Mouse (Mus musculus) megakaryocyte-erythroid progenitor cell, adult 5-6 weeks (primary cell): ENCODE results near the gene Cdk5rap1. TPM values are rescaled to one million over a fixed set of nuclear protein-coding genes. Genes with fewer than 3 reads are reported as not detected.
"Not testable (repeated sequence)": the region's sequence is repeated elsewhere in the genome, so short reads cannot be mapped to it uniquely, and the experiment has no call there.

Source experiments
- ATAC-seq: replicated peaks from 2 replicates; pipeline ENCODE4 v1.8.0; 2016; ENCODE audit warnings: mild to moderate bottlenecking, inconsistent platforms; ENCODE audit not compliant: severe bottlenecking, poor library complexity, low FRiP score, low TSS enrichment
- total RNA-seq, 2 experiments: library from RNA; stranded (forward) in 1 of 2; stranded (reverse) in 1 of 2; fragments of 200-1000, 215-1000 nt in 1 of 2; fragments of >200 nt in 1 of 2; fragmentation: Nextera tagmentation in 1 of 2; gene quantifications; 2 replicates each; pipeline ENCODE4 v1.2.3; 2014 to 2017

The Cdk5rap1 gene
- total RNA-seq, 2 experiments from 2014 or later: 18.8 to 27.9 TPM

DNA sequence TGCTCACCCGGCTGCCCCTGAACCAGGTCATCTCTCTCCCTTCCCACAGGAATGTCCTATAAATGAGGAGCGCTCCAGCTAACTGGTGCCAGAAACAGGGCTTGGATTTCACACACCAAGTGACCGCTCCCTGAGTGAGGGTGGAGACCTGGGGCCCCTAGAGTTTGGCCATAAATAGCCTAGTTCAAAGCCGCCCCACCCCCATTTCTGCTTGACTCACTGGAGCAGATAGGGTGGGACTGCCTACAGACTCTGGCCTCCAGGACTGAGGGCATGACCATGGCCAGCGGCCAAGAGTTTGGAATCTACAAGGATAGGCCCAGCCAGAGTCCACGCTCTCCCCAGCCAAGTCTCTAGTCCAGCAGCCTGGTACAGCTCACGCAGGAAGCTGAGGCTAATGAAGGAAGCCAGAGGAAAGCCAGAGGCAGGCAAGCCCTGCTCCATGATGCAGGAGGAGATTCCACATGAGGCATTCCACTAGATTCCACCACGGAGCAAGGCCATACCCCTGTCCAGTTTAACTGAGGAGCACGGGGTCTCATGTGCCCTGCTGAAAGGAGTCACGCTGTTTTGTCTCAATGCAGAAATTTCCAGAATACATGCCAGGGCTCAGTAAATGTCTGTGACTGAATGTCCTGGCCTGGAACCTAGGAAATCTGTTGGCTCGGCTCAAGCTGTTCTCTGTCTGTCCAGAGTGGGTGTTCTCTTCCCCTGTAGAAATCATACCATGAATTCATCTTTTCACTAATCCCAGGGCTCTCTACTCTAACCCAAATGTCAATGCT lies 17.6 kb upstream of the Cdk5rap1 start:
- ATAC-seq: 0 out of 2 replicates have a peak, but pooled peaks have one; percentile 4

DNA sequence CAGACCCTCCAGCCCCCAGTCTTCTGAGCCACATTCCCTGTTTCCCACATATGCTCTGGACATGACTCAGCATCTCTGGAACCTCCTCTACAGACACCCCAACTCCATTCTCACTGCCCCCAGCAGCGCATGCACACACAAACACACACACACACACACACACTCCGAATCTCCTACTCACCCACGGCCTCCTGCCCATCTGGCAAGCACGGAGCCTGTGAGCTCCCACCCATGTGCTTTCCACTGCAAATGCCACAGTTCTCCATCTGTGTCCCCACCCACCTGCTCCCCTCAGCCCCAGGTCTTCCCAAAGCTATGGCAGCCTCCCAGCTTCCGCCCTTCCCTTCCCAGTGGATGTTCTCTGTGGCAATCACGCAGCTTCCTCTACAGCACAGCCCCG lies 6.3 kb upstream of the Cdk5rap1 start:
- no peak for ATAC-seq

DNA sequence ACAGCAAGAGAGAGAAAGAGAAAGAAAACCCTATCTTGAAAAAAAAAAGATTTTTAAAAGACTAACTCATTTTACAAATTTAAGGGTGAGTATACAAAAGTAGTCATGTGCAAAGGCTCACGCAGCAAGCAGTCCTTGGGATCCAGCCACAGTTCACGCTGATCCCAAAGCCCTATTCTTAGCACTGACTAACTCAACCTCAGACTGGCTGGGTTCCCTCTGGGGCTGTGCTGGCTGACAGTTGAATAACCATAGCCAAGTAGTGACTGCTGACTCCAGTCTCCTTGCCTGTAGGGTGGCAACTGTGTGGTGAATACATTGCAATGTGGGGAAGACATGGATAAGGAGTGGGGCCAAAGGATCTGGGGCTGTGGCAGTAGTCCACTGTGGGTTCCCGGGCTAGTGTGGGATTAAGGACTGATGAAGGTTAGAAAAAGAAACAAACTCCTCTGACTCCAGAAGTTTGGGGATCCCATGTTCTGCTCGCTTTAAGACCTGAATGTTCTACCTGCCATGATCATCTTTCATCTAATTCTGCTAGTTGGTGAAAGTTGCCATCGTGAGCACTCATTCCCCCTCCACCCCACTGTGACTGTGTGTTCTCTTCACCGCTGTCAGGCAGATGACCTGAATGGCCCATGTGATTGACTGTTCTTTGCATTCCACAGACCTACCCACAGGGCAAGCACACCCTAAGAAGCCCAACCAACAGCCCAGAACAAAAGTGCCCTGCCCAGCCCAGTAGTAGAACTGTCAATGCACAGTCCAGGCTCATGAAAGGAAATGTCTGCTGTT lies 2.2 kb upstream of the Cdk5rap1 start:
- no peak for ATAC-seq

DNA sequence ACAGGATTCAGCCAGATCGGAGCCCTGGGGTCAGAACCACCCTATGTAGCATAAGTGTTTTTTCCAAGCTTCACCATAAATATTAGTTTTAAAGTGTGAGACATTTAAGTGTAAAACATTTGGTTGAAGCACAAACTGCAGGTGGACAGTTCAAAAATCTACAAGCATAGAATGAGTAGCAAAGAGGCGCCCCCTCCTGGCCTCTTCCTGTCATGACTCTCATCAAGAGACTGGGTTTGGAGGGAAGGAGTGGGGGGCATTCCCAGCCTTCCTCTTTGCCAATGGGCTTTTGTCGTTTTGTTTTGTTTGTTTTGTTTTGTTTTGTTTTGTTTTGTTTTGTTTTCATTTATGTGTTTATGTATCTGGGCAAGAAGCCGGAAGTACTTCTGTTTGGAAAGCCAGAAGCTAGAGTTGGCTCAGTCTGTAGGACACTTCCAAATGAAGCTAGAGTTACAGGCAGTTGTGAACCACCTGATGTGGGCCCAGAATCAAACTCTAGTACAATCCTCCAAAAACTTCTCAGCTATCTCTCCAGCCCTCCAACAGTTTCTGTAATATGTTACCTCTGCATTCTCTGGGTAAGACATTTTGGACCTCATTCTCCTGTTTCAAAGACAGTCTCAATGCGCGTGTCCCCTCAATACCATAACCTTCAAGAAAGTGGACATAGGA lies 1.3 kb upstream of the Cdk5rap1 start:
- ATAC-seq: peak; percentile 67

DNA sequence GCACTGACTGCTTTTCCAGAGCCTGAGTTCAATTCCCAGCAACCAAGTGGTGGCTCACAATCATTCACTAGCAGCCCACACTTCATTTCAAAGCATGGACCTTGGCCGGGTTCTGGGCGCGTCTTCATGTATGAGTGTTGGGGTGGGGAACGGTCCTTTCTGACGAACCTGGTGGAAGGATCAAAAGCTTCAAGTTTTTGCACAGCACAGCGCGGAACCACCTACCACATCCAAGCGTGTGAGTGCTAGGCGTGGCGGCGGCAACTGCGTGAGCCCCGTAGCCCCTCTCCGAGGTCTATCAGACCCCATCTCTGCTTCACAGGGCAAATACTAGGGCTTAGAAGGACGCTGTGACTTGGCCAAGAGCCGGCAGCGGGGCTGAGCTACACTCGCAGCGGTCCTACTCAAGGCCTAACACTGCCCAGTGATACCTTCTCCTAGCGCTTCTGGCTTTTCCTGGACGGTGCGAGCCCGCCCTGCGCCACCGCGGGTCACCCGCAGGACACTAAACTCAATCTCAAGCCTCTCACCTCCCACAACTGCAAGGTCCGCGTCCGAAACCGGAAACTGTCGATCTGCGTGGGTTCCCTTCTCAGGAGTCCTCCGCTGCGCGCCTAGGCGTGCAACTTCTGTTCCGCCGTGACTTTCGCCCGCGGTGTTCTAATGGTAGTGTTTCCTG lies 520 bp downstream of the Cdk5rap1 start:
- ATAC-seq: peak; percentile 85

DNA sequence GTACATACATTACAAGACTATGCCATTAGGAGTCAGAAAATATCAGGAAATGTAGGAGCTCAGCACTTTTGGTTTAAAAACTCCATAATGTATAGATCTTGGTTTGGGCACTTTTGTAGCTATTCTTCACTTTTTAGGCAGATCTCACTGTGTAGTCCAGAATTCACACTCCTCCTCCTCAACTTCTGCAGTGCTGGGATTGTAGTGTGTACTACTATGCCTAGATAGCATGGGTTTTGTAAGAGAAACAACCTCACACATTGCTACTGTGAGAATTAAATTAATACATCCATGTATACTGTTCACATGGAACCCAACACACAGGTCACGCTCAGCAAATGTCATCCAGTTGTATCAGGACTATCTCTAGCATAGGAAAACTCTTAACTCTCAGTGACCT lies 5.3 kb downstream of the Cdk5rap1 start:
- ATAC-seq: no peak

DNA sequence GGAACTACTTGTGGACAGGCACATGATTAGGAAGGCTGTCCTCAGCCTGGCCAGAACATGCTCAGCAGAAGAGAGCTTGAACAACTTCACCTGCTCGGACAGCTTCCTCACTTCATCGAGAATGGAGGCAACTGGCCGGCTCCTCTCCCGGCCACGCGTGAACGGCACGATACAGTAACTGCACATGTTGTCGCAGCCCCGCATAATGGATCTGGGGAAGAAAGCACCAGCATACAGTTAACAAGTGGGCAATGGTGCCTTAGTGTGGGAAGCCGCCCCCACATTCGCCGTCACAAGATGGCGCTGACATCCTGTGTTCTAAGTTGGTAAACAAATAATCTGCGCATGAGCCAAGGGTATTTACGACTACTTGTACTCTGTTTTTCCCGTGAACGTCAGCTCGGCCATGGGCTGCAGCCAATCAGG lies 18.8 kb downstream of the Cdk5rap1 start:
- not testable (repeated sequence) for ATAC-seq

DNA sequence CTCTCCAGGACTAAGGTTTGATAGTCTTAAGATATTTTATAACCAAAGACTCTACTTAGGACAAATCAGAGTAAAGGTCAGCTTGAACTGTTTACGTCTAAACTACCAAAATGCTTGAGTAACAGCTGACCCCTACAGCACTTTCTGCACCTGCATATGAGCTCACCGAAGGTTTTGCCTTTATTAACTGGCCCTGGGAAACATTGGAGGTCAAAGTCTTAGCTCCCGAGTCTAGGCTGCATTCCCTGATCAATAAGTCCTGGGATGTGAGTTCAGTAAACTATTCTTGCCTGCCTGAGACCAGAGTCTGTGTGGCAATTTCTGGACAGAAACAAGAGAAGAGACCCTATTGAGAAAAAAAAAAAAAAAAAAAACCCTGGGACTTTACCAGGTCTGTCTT lies 24.7 kb downstream of the Cdk5rap1 start:
- no peak for ATAC-seq

DNA sequence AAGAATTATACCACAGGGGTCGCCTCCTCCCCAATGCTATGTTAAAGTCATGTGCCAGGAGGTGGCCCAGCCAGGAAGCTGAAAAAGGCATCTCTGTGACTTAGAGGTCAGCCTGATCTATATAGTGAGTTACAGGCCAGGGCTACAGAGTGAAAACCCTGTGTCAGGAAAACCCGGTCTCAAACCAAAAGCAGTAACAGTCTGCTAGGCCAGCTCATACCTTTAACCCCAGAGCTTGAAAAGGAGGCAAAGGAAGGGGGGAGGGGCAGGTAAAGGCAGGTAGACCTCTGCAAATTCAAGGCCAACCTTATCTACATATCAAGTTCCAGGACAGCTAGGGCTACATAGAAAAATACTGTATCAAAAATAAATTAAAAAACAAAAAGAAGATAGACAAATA lies 33.5 kb downstream of the Cdk5rap1 start:
- no peak for ATAC-seq

DNA sequence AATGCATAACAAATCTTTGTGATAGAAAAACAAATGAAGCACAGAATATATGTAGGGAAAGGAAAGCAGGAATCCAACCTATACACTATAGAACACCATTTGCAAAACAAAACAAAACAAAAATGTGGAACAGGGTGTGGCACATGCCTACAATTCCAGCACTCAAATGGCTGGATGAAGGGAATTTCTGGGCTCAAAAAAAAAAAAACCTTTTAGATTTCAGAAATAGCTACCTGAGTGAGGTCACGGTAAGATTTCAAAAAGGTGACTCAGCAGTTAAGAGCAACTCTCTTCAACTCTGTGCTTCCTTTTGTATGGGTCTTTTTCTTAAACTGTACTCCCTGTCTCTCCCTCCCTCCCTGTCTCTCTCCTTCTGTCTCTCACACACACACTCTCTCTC lies 34.6 kb downstream of the Cdk5rap1 start:
- ATAC-seq: no peak

DNA sequence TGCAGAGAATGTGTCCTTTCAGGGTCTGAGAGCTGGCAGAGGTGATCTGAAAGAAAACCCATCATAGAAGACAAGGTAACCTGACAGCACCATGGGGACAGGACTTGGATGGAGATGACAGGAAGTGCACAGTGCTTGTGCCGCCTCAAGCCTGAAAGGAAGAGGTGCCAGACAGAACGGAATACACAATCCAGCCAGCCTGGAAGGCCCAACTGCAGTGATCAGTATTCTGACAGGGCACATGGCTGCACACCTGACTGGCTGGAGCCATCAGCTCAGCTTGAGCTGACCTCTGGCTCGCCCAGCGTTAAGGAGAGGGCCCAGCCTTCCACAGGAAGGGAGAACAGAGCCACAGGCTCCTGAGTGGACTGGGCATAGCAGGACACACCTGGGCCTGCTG lies 37.2 kb downstream of the Cdk5rap1 start:
- ATAC-seq: no peak

DNA sequence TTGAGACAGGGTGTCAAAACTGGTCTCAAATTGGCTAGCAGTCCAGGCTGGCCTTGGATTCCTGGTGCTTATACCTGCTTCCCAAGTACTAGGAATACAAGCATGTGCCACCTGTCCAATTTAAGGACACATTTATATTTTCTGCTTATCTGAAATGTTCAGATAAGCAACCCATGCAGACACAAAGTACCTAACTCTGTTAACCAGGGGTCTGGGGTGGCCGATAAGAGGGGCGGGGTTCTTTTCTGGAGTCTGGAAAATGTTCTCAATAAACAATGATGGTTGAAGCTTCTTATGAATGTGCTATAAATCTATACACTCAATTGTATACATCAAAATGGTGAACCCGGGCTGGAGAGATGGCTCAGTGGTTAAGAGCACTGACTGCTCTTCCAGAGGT lies 46.0 kb downstream of the Cdk5rap1 start:
- ATAC-seq: peak; percentile 90

DNA sequence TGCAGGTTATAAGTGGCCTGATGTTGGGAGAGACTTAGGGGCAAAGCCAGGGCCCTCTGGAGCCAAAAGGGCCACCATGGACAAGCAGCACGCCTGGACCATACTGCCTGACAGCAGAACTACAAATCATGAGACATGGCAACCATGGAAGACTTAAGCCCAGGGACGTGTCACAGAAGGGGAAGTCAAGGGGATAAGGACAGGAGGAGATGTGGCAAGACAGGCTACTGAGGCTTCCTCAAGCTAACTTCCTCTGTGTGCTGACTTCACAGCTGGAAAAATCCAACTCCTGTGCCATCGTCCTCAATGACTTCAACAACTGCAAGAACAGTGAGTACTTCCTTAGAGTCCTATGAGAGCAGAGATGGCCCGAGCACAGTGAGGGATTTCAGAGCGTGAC lies 59.0 kb downstream of the Cdk5rap1 start:
- not testable (repeated sequence) for ATAC-seq

DNA sequence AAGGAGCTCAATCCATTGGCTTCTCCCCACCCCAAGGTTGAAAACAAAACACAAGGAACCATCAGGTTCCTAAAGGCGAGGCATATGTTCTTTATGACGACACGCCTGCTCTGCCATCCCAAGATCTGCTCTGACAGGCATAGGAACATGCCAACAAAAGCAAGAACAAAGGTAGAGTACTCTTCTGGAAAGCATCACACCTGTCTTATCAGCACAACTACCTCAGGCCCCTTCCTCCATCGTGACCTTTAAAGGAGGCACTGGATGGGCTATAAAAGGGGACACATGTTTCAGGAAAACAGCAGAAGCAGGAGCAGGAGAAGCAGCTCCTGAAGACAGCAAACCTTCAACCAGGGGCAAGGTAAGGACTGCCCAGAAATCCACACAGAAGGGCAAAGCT lies 65.9 kb downstream of the Cdk5rap1 start, which contains the start of gene Bpifb9b:
Gene Bpifb9b (plus strand): TSS at position 301 of the 400 bp plus-strand sequence.
- not testable (repeated sequence) for ATAC-seq

DNA sequence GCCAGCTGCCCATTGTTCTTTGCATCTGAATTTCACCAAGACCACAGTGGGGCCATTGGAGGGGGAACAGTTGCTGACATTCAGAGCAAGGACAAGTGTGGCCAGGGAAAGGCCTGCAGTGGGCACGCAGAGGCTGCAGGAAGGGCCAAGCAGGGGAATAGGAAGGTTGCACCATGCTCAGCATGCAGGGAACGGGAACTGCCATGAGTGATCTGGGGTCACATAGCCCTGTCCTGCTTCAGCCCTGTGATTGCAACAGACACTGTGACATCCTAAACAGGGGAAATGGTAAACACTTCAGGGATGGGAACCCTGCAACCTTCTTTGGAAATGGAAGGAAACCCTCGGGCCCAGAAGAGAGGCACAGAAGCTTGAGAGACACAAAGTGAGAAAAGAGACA lies 68.2 kb downstream of the Cdk5rap1 start:
- ATAC-seq: not testable (repeated sequence)

DNA sequence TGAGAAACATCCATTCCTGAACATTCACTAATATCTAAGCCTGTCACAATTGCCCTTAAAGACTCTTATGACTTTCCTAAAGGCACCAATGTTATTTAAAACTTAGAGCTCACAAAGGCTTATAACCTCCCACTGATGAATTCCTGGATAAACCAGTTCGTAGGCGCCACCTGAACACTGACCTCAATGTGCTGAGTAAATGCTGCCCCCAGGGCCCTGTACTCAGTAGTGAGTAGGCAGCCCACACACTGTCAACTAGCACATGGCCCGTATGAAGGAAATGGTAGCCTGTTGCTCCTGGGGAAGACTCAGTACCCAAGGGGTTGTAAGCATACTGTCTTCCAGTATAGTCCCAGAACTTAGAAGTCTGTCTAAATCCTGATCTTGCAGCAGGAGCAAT lies 71.0 kb downstream of the Cdk5rap1 start:
- ATAC-seq: no peak

DNA sequence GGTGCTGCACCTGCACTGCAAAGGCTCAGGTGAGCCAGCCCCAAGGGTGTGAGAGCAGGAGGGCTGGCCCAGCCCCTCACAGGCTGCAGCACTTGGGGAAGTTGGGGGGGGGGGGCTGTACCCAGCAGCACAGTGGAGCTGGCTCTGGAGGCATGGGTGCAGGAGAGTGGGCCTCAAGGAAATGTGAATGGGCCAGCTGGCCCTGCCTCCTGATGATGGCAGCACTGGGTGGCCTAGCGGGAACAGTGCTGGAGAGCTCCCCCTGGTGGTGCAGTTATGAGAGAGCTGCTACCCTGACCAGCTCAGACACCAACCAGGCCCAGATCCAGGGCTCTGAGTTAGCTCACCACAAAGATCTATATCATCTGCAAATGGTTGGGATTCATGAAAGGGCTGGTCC lies 72.3 kb downstream of the Cdk5rap1 start:
- peak; percentile 98 for ATAC-seq

DNA sequence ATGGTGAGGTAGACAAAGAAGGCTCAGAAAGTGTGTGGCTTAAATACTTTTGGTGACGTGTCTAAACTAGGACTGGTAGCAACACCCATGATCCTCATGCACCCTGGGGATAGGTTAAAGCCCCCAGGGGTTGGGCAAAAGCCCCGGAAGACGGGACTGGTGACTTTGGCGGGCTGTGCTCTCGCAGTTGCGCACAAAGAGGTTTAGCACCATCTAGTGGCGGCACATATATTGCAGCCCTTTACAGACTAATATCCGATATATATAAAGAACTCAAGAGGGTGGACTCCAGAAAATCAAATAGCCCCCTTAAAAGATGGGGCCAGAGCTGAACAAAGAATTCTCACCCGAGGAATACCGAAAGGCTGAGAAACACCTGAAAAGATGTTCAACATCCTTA lies 78.1 kb downstream of the Cdk5rap1 start:
- not testable (repeated sequence) for ATAC-seq

DNA sequence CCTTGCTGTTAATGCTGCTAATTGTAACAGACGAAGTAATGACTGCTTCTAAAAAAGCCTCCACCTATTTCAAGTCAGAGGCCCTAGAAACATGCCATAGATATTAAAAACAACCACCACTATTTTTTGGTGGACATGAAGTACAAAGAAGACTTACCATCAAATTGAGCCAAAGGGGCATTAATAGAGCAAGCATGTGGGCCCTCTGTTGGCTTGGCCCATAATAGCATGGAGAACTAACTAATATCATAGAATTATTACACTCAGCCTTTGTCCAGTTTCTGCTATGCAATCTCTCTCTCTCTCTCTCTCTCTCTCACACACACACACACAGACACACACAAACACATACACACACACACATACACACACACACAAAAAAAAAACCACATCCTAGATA lies 80.0 kb downstream of the Cdk5rap1 start:
- no peak for ATAC-seq

DNA sequence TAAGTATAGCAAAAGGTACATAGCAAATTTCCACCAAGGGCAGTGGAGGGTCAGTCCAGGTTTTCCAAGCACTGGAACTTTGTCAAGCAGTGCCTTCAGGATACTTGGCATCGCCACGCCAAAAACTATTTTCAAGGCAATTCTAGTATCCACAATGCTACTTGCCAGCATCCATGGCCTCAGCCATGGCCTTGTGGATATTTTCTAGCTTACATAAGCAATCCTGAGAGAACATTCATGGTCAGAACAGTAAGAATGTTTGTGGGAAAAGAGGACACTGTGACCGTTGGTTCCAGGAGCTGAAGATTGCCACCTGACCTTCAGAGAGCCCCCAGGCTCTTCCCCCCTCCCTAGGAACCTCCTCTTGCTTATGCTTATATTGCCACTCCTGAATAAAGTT lies 80.9 kb downstream of the Cdk5rap1 start:
- ATAC-seq: not testable (repeated sequence)
